Mouse (Mus musculus) G1E (cell line): ENCODE results near the gene Nucb2. TPM values are rescaled to one million over a fixed set of nuclear protein-coding genes. Genes with fewer than 3 reads are reported as not detected.
A peak's percentile ranks its signal among the peaks of the same experiment; 100 is the strongest.

ENCODE experiments used
- ATAC-seq: 2 replicates; pipeline ENCODE4 v1.8.0; 2016; ENCODE audit warnings: mild to moderate bottlenecking; ENCODE audit not compliant: insufficient number of reproducible peaks, poor library complexity, low FRiP score, severe bottlenecking; ENCODE audit errors: extremely low read depth
- DNase-seq: peaks from one replicate; pipeline ENCODE4 v3.0.0; 2012; ENCODE audit warnings: low spot score
- H3K27me3 ChIP-seq: 2 replicates; pipeline ENCODE4 v1.6.1; 2012; ENCODE audit warnings: mild to moderate bottlenecking, low read length, inconsistent platforms; ENCODE audit not compliant: insufficient read depth
- H3K36me3 ChIP-seq: replicated peaks from 2 replicates; pipeline ENCODE3; 2012; ENCODE audit warnings: mild to moderate bottlenecking, inconsistent platforms
- H3K4me1 ChIP-seq: 2 replicates; pipeline ENCODE4 v1.6.1; 2012; ENCODE audit warnings: low read depth, low read length, inconsistent platforms, mixed read lengths; ENCODE audit not compliant: insufficient read depth
- H3K4me3 ChIP-seq: 2 replicates; pipeline ENCODE4 v1.5.1; 2012; ENCODE audit warnings: low read depth, mild to moderate bottlenecking, inconsistent platforms, low read length, moderate library complexity, mixed read lengths
- H3K9me3 ChIP-seq: replicated peaks from 2 replicates; pipeline ENCODE4 v1.6.1; 2012; ENCODE audit warnings: inconsistent platforms
- CTCF ChIP-seq: IDR thresholded peaks from 2 replicates; pipeline ENCODE4 v1.5.1; 2012; ENCODE audit warnings: low read depth, low read length, inconsistent platforms, mixed read lengths
- GATA1 ChIP-seq: IDR thresholded peaks from 2 replicates; pipeline ENCODE4 v1.6.1; 2012; ENCODE audit warnings: borderline replicate concordance, low read length, inconsistent platforms, mixed read lengths
- GATA2 ChIP-seq: IDR thresholded peaks from 2 replicates; pipeline ENCODE4 v1.6.1; 2012; ENCODE audit warnings: low read depth, low read length, inconsistent platforms, borderline replicate concordance
- POLR2AphosphoS5 ChIP-seq: IDR thresholded peaks from 2 replicates; pipeline ENCODE4 v1.6.1; 2012; ENCODE audit warnings: low read depth, low read length, inconsistent platforms; ENCODE audit not compliant: insufficient replicate concordance
- TAL1 ChIP-seq: conservative IDR thresholded peaks from 2 replicates; pipeline ENCODE4 v1.6.1; 2012; ENCODE audit warnings: low read depth, low read length, inconsistent platforms, mixed read lengths
- polyA plus RNA-seq: library from polyadenylated mRNA; stranded (reverse); fragments of >175 nt; gene quantifications from 2 replicates; pipeline ENCODE4 v1.2.3, GENCODE M21; 2012
- total RNA-seq, 2 experiments: library from RNA; stranded (forward) in 1 of 2; stranded (reverse) in 1 of 2; fragments of 200-1000 nt in 1 of 2; fragments of >200 nt in 1 of 2; fragmentation: Nextera tagmentation in 1 of 2; gene quantifications; 2 replicates each; pipeline ENCODE4 v1.2.3; 2014 to 2017

Gene Nucb2
- total and polyA plus RNA-seq, 3 experiments, result 0.64 to 6.0 (median 5.3) TPM

DNA sequence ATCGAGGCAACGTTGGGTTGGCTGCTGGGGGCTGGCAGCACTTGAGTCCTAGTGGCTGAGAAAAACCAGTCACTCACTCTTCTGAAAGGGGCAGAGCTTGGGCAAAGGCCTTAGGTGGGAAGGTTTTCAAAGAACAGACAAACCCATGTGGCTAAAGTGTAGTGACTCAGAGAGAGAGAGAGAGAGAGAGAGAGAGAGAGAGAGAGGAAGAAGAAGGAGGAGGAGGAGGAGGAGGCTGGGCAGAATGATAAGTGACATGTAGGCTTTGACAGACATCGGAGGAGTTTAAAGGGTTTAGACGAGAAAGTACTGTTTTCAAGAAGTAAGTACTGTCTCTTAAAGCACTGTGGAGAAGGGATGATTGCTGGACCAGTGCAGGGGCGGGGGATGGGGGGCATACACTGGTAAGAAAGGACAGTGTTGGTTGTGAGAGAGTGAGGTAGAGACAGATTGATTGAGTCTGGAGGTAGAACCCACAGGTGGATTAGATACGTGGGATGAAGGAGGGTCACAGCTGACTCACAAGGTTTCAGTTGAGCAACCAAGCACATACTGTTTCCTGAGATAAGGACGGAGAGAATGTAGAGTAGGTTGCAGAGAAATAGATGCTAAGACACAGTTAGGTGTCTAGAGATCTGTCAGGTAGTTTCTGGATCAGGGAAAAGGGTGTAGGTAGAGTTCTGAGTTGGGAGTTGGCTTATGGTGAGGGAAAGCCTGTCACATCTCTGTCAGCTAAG lies 10.7 kb upstream of the Nucb2 start:
- H3K4me1 ChIP-seq, result peaks cover 15% of the 10 kb centered on the region
- DNase-seq (no peak), ATAC-seq (no peak; the same call in 1 of the 2 replicates)
- no peaks in the 10 kb centered on the region for H3K27me3 ChIP-seq
- H3K36me3 ChIP-seq, result no peaks in the 10 kb centered on the region
- TF ChIP-seq POLR2AphosphoS5 (no peak), GATA1 (no peak), TAL1 (no peak), GATA2 (no peak), CTCF (no peak)
- H3K9me3 ChIP-seq, result peaks cover 6% of the 10 kb centered on the region
- H3K4me3 ChIP-seq, result no peak overlapping the region

- Histone ChIP-seq H3K36me3 (no peaks in the 10 kb centered on the region), H3K4me1 (peaks cover 15% of the 10 kb centered on the region), H3K4me3 (no peak overlapping the region), H3K9me3 (peaks cover 6% of the 10 kb centered on the region), H3K27me3 (no peaks in the 10 kb centered on the region)
- TF ChIP-seq GATA1, result no peak
- no peak for TF ChIP-seq TAL1
- no peak for TF ChIP-seq POLR2AphosphoS5
- TF ChIP-seq GATA2, result no peak
- no peak for TF ChIP-seq CTCF
- DNase-seq, result no peak
- no peak for ATAC-seq
These were observed 9.6 kb upstream of the Nucb2 start for GRCm38 (mm10) chr7:116494618-116495017.

DNA sequence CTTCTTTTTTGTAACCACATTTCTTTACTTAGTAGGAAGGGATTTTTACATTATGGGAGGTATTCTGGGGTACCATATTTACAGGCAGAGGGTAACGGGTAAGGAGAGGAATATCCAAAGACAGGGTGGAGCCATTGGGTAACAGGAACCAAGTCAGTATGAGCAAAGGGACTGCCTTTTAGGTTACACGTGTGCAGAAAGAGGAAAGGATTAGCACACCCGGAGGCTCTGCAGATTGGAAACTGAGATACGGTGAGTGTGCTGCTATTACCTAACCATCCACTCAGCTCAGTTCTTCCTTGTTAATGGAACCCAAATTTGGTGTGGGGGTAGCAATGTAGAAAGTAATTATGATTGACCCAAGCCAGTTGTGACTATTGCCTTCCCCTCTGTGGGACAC lies 7.4 kb upstream of the Nucb2 start:
- Histone ChIP-seq H3K4me1 (peaks cover 15% of the 10 kb centered on the region), H3K9me3 (peaks cover 6% of the 10 kb centered on the region), H3K4me3 (no peak overlapping the region), H3K27me3 (no peaks in the 10 kb centered on the region), H3K36me3 (no peaks in the 10 kb centered on the region)
- ATAC-seq, result no peak
- no peak for DNase-seq
- TF ChIP-seq POLR2AphosphoS5 (no peak), GATA2 (no peak), TAL1 (no peak)

GRCm38 (mm10) chr7:116504818-116505170 lies 625 bp downstream of the Nucb2 start:
- no peak for TF ChIP-seq TAL1
- no peak for TF ChIP-seq GATA2
- no peak for TF ChIP-seq CTCF
- TF ChIP-seq GATA1, result no peak
- no peak for TF ChIP-seq POLR2AphosphoS5
- Histone ChIP-seq H3K27me3 (no peaks in the 10 kb centered on the region), H3K36me3 (no peaks in the 10 kb centered on the region), H3K9me3 (no peaks in the 10 kb centered on the region), H3K4me1 (peaks cover 4% of the 10 kb centered on the region), H3K4me3 (peak overlapping the region; percentile 75)
- no peak for ATAC-seq
- no peak for DNase-seq

DNA sequence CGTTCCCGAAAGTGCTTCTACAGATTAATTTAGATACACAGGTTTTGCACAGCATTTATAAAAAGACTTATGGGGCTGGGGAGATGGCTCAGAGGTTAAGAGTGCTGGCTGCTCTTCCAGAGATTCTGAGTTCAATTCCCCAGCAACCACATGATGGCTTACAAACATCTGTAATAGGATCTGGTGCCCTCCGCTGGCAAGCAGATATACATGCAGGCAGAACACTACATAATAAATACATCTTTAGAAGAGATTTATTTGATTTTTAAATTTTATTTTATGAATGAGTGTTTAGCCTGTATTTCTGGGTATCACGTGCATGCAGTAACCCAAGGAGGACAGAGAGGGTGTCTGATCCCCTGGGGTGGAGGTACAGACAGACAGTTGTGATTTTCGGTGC lies 9.9 kb downstream of the Nucb2 start:
- TF ChIP-seq TAL1 (no peak), POLR2AphosphoS5 (no peak), GATA1 (no peak), GATA2 (no peak), CTCF (no peak)
- DNase-seq, result no peak

DNA sequence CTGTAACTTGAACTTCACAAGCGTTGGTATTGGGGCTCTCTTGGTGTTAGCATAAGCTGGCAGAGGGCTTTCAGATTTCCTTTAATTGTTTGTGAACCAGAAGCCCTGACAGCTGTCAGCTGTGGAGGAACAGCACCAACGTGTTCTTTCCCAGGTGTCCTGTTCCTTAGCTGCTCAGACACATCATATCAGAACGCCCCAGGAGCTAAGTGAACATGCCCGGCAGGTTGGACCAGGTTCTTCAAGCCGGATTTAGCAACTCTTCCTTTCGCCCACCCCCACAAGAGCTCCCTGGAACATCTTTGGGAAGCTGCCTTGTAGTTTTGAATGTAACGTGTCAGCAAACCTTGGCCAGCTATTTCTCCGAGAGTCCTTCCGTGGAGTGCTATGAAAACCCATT lies 10.4 kb downstream of the Nucb2 start:
- Histone ChIP-seq H3K27me3 (no peaks in the 10 kb centered on the region), H3K9me3 (no peaks in the 10 kb centered on the region), H3K4me1 (no peaks in the 10 kb centered on the region), H3K4me3 (no peak overlapping the region), H3K36me3 (no peaks in the 10 kb centered on the region)
- DNase-seq (no peak), ATAC-seq (no peak)
- no peak for TF ChIP-seq GATA1
- TF ChIP-seq GATA2, result no peak
- TF ChIP-seq CTCF, result no peak
- TF ChIP-seq TAL1, result no peak
- no peak for TF ChIP-seq POLR2AphosphoS5

More for the DNA sequence above, 9.9 kb downstream of the Nucb2 start:
- Histone ChIP-seq H3K4me3 (no peak overlapping the region), H3K27me3 (no peaks in the 10 kb centered on the region), H3K36me3 (no peaks in the 10 kb centered on the region), H3K9me3 (no peaks in the 10 kb centered on the region), H3K4me1 (no peaks in the 10 kb centered on the region)
- ATAC-seq, result no peak
